Mouse (Mus musculus): Measurements from ENCODE around the gene Pcsk6.

DNA sequence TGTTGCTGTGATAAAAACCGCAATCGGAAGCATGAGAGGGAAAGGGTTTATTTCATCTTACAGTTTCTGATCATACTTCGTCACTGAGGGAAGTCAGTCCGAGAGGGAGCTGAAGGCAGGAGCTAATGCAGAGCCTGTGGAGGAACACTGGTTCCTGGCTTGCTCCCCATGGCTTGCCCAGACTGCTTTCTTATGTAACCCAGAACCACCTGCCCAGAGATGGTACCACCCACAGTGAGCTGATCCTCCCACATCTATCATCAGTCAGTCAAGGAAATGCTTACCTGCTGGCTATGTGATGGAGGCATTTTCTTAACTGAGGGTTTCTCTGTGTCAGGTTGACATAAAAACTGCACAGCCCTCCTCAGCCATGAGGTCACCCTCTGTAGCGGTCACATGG is 127.2 kb downstream of the Pcsk6 start:
- TF ChIP-seq CTCF (IDR thresholded peaks at IDR 0.05; ENCODE audit: low read depth, low read length), result no peak
- no peak for TF ChIP-seq POLR2A (IDR thresholded peaks at IDR 0.05; ENCODE audit: insufficient read depth, low read length)

Data from ES-Bruce4 (cell line).